ENCODE assay signal across 8 mouse cellular contexts in the genomic region with DNA sequence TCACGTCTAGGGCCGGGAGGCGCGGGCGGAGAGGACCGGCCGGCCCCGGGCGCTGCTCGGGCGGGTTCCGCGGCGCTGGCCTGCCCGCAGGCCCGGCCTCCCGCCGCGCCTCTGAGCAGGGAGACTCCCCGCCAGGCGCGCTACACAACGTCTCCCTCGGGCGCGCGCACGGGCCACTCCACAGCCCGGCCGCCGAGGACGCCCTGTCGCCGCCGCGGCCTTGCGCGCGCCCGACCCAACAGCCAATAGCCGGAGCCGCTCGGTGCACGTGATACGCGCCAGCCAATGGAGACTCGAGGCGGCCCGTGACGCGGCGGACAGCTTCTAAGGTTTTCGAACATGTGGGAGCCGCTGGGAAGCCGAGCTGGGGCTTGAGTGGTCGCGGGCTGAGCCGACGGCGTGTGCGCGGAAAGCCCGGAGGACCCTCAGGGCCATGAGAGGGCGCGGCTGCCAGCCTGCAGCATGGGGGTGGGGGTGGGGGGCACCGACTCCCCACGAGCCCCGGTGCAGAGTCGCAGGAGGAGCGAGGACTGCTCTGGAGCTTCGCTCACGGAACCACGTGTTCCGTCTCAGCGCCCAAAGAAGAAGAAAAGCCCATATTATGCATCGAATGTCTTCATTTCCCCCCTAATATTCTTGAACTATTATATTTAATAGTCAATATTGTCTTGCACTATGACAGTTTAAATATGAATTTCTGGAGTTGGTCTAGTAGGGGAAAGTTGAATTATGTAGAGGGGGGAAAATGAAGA. TPM values are rescaled to one million over a fixed set of nuclear protein-coding genes. Genes with fewer than 3 reads are reported as not detected.
DNase-seq lines count a peak whose midpoint lies in the region; ATAC-seq and TF ChIP-seq lines count a peak whose summit lies in the region.

A gene (minus strand): TSS at position 232 of the 752 bp plus-strand sequence.

- peaks cover 10% of the 10 kb centered on the region for H3K4me1 ChIP-seq in E14TG2a.4 (replicated peaks; ENCODE audit: low read depth, low read length)
- 0 out of 2 replicates have a peak, but pooled peaks cover 2% of the 10 kb centered on the region for H3K4me1 ChIP-seq in forebrain, embryonic 11.5 days (replicated peaks; ENCODE audit: control insufficient read depth, insufficient read depth, low read length)
- 0 out of 2 replicates have a peak, but pooled peaks cover 5% of the 10 kb centered on the region for H3K4me1 ChIP-seq in heart, embryonic 15.5 days (replicated peaks)
- peaks cover 5% of the 10 kb centered on the region; the same call in 1 of the 2 replicates for H3K4me1 ChIP-seq in liver, embryonic 12.5 days

- no peaks in the 10 kb centered on the region for H3K36me3 ChIP-seq in E14TG2a.4 (ENCODE audit: insufficient read depth, low read length)
- no peaks in the 10 kb centered on the region for H3K36me3 ChIP-seq in forebrain, embryonic 11.5 days (ENCODE audit: control insufficient read depth, insufficient read depth, low read length)
- H3K36me3 ChIP-seq in heart, embryonic 15.5 days, result no peaks in the 10 kb centered on the region
- no peaks in the 10 kb centered on the region for H3K36me3 ChIP-seq in liver, embryonic 12.5 days
- H3K36me3 ChIP-seq in splenic B cell, adult 2 months (ENCODE audit: control insufficient read depth, insufficient read depth, low read length, poor library complexity, severe bottlenecking), result no peaks in the 10 kb centered on the region

- H3K4me3 ChIP-seq in E14TG2a.4 (replicated peaks; ENCODE audit: low read length), result peak within 1 kb of the TSS; percentile 84
- H3K4me3 ChIP-seq in forebrain, embryonic 11.5 days (ENCODE audit: low read depth, low read length), result peak within 1 kb of the TSS; percentile 71
- H3K4me3 ChIP-seq in heart, embryonic 15.5 days, result peak within 1 kb of the TSS; percentile 85
- H3K4me3 ChIP-seq in liver, embryonic 12.5 days, result peak within 1 kb of the TSS; percentile 53

- H3K9ac ChIP-seq in forebrain, embryonic 11.5 days (ENCODE audit: low read length), result peak within 1 kb of the TSS; percentile 81
- peak within 1 kb of the TSS; percentile 84 for H3K9ac ChIP-seq in heart, embryonic 15.5 days
- peak within 1 kb of the TSS; percentile 36 for H3K9ac ChIP-seq in liver, embryonic 12.5 days

- DNase-seq in c-Kit-positive CD71-positive TER-119-positive erythroid progenitor cells, embryonic 14.5 days (ENCODE audit: low spot score), result peak; percentile 77
- peak; percentile 98 for DNase-seq in forebrain, embryonic 11.5 days (ENCODE audit: low spot score)
- DNase-seq in kidney, postnatal 14 days, result peak; percentile 99
- peak; percentile 96 for DNase-seq in naive thymus-derived CD4-positive, alpha-beta T cell, adult 2 months (ENCODE audit: low read depth)
- DNase-seq in splenic B cell, adult 2 months (ENCODE audit: low read depth, low spot score), result peak; percentile 95

- H3K9me3 ChIP-seq in E14TG2a.4 (ENCODE audit: low read length), result no peaks in the 10 kb centered on the region; the same call in 1 of the 2 replicates
- H3K9me3 ChIP-seq in forebrain, embryonic 11.5 days (ENCODE audit: control insufficient read depth, low read length), result no peaks in the 10 kb centered on the region; the same call in 1 of the 2 replicates
- no peaks in the 10 kb centered on the region for H3K9me3 ChIP-seq in heart, embryonic 15.5 days (replicated peaks)
- H3K9me3 ChIP-seq in liver, embryonic 12.5 days (replicated peaks), result no peaks in the 10 kb centered on the region

- peak within 1 kb of the TSS; percentile 72 for H3K27ac ChIP-seq in forebrain, embryonic 11.5 days (ENCODE audit: low read depth, low read length)
- peak within 1 kb of the TSS; percentile 89 for H3K27ac ChIP-seq in heart, embryonic 15.5 days
- no peak within 1 kb of the TSS for H3K27ac ChIP-seq in liver, embryonic 12.5 days

- 3% methylated on average over 76 of the region's 76 CpGs for WGBS in forebrain, embryonic 11.5 days
- WGBS in heart, embryonic 15.5 days, result 2% methylated on average over 75 of the region's 76 CpGs
- WGBS in liver, embryonic 12.5 days (ENCODE audit: insufficient replicate concordance), result 4% methylated on average over 71 of the region's 76 CpGs

- TF ChIP-seq CTCF in E14TG2a.4 (conservative IDR thresholded peaks at IDR 0.05; ENCODE audit: low read length), result no peak

- peaks cover 44% of the 10 kb centered on the region for H3K27me3 ChIP-seq in E14TG2a.4 (ENCODE audit: insufficient read depth, low read length)
- H3K27me3 ChIP-seq in forebrain, embryonic 11.5 days (ENCODE audit: control insufficient read depth, insufficient read depth, low read length), result peaks cover 2% of the 10 kb centered on the region; the same call in 1 of the 2 replicates
- no peaks in the 10 kb centered on the region for H3K27me3 ChIP-seq in heart, embryonic 15.5 days
- peaks cover 42% of the 10 kb centered on the region for H3K27me3 ChIP-seq in liver, embryonic 12.5 days (replicated peaks)
- no peaks in the 10 kb centered on the region for H3K27me3 ChIP-seq in splenic B cell, adult 2 months (ENCODE audit: control insufficient read depth, insufficient read depth, low read length, poor library complexity, severe bottlenecking)

- H3K4me2 ChIP-seq in forebrain, embryonic 11.5 days (ENCODE audit: low read depth, low read length, severe bottlenecking), result peak within 1 kb of the TSS; percentile 81
- peak within 1 kb of the TSS; percentile 85 for H3K4me2 ChIP-seq in heart, embryonic 15.5 days
- peak within 1 kb of the TSS; percentile 72 for H3K4me2 ChIP-seq in liver, embryonic 12.5 days

- peak; percentile 99 for ATAC-seq in forebrain, embryonic 11.5 days (replicated peaks; ENCODE audit: low FRiP score)
- peak; percentile 99 for ATAC-seq in heart, embryonic 15.5 days (replicated peaks; ENCODE audit: insufficient number of reproducible peaks, insufficient read depth, low FRiP score, low read depth)
- peak; percentile 96 for ATAC-seq in liver, embryonic 12.5 days

RNA-seq across cellular contexts. Expression of the gene that starts here (rescaled TPM):
- 16.1 and 18.0 TPM in 2 replicates for polyA plus RNA-seq in forebrain, embryonic 11.5 days (2014; fragmentation: Nextera tagmentation; extraction: Ambion mirVana)
- 4.6 and 7.4 TPM in 2 replicates for polyA plus RNA-seq in heart, embryonic 15.5 days (2015; fragmentation: Nextera tagmentation; extraction: Ambion mirVana)
- 1.2 and 1.4 TPM in 2 replicates for polyA plus RNA-seq in liver, embryonic 12.5 days (2016; fragmentation: Nextera tagmentation; extraction: Ambion mirVana)
